Mouse (Mus musculus) G1E-ER4 (cell line): Measurements from ENCODE around the gene Sun1. TPM values are rescaled to one million over a fixed set of nuclear protein-coding genes. Genes with fewer than 3 reads are reported as not detected.

ENCODE experiments used
- GATA1 ChIP-seq: IDR thresholded peaks from one replicate; pipeline ENCODE4 v1.8.0; 2012; ENCODE audit warnings: low read length, inconsistent platforms
- polyA plus RNA-seq: library from polyadenylated mRNA; stranded (reverse); fragments of >175 nt; gene quantifications from 2 replicates; pipeline ENCODE4 v1.2.3, GENCODE M21; 2012

The Sun1 gene
- polyA plus RNA-seq, 1 experiment = 14.2 TPM

DNA sequence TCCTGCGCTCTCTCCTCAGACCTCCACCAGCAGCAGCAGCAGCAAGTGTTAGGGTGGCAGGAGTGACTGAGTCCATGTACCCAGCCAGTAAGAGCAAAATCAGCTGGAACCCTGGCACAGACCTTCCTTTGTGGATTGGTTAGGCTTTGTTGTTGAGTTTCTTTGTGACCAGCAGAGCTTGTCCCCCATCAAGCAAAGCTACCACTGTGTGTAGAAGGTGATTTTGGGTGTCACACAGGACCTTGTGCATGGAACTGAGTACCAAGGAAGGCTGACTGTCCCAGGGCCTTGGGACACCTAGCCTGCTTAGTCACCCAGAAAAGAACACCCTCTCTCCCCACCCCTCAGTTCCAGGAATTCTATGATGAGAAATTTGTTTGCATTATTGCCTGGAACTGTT lies 56.8 kb downstream of the Sun1 start:
- no peak for TF ChIP-seq GATA1

DNA sequence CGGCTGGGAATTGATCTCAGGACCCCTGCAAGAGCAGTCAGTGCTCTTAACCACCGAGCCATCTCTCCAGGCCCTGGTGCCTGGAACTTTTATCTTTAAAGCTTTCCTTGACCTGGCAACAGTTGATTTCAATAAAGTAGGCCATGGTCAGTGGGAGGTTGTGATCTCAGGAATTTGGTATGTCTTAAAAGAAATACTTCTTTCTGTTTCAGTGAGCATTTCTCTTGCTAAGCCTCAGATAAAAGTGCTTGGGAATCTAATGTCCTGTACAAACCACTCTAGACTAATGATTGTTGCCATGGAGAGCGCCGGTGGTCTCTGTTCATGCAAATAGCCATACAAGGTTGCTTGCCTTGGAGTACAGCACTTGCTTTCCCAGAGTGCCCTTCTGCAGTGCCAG lies 57.4 kb downstream of the Sun1 start:
- TF ChIP-seq GATA1 = no peak

DNA sequence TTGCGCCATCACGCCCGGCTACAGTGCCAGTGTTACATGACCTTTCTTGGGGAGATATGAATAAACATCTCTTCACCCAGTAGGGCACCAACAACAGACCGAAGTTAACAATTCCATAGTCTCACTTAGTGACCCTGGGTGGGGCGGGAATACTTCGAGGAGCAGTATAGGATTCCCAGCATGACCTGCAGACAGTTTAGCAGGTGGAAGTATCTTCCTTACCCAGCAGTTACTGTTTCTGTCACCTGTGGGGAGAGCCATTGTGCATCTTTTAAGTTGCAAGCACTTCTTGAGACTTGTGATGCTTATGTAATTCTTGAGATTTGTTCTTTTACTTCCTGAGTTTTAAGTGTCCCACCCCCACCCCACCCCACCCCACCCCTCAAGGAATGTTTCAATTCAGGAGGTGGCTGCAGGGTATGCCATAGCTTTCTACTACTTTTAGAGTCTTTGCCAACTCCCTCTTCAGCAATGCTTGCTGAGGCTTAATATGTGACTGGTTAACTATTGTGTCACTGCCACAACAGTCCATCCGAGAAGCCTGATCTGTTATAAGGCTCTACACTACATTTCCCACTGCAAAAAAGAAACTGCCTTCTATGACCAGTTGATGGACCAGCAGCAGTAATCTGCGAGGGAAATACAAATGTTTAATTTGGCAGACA lies 58.1 kb downstream of the Sun1 start:
- TF ChIP-seq GATA1 = no peak

DNA sequence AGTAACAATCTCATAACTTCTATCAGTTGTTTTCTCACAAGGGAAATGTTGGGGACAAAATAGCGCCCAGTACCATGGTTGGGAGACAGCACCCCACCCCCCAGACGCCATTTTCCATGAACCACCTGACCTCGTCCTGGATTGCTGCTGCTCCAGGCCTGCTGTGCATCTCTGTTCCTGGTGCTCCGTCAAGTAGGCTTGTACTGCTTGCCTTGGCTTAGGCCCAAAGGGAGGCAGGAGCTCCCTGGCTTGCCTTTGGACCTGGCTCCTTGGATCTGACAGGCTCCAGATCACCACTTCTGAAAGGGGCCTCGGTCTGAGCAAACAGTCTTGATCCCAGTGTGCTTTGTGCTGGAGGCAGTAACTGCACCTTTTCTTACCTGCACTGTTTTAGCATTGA lies 59.4 kb downstream of the Sun1 start:
- no peak for TF ChIP-seq GATA1

DNA sequence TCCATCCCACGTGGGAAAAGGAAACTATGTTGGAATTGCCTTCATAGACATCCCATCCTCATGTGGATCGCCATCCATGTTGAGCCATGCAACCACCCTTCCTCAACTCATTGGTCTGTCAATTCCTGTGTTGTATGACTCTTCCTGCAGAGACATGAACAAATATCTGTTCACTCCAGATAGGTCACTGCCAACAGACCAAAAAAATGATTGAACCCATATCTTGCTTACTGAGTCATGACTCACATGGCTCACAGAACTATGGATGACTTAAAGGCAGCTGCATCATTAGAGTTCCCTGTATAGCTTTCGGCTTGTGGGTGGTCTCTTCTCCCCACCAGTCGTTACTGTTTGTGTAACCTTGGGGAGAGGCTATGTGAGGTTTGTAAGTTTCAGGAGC lies 61.0 kb downstream of the Sun1 start:
- no peak for TF ChIP-seq GATA1

DNA sequence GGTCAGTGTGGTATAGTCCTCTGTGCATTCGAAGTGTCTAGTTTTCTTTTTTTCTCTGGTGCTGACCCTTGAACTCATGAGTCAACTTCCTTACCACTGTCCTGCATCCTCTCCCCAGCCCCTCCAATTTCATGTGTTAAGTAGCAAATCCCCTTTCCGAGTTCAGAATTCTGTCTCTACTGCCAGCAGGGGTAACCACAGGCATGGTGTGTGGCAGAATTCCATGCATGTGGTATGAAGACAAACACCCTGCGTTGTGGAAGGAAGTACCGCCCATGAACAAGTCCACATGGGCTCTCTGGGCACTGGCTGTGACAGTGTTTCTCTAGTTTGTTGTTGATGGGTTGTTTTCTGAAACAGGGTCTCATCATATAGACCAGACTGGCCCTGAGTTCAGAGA lies 67.2 kb downstream of the Sun1 start:
- no peak for TF ChIP-seq GATA1

DNA sequence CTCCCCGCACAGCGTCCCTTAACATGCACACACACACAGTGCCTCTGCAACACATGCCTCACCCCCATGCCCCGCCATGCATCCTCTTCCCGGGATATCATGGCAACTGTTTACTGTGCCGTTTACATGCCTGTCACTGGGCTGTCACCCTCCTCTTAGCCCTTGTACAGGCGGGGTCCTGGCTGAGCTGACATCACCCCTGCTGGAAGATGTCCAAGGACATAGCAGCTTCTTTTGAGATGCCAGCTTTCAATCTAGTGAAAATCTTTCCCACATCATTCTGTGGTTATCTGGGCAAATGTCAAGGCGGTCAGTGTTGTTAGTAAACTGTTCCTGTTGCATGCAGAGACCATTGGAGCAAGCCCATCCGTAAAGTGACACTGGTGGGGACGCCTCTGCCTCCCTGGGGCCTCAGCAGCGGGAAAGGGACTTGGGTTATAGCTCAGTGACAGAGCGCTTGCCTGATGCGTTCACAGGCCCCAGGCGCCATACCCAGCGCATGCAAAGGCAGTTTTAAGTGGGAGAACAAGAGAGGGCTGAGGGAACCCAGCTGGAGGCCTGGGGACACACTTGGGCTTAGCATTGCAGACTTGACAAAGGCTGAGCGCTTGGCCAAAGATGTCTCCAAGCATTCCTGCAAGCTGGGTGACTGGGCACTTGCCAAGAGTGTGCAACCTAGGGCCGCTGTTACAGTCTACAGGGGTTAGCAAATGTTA lies 70.5 kb downstream of the Sun1 start:
- TF ChIP-seq GATA1 = no peak

DNA sequence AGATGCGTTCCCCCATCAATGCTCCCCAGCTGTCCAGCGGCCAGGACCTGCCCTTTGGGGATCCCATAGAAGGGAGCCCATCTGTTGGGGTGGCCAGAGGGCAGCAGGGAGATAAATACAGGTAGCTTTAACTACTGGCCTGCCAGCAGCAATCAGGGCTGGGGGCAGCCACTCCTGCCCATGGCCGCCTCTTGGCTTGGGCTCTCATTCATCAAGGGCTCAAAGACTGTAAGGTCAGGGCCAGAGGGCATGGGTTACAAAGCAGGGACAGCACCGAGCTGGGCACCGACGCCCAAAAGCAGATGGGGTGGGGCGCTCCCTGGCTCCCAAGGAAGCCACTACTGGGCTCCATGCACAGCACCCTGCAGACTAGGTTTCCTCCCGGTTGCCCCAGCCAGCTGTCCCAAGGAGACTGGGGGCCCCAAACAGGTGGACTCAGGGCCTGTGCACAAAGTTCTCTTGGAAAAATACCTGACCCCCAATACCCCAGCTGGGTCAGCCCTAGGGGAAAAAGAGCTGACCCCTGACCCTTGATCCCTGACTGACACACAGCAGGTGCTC lies 71.6 kb downstream of the Sun1 start:
- TF ChIP-seq GATA1 = no peak

DNA sequence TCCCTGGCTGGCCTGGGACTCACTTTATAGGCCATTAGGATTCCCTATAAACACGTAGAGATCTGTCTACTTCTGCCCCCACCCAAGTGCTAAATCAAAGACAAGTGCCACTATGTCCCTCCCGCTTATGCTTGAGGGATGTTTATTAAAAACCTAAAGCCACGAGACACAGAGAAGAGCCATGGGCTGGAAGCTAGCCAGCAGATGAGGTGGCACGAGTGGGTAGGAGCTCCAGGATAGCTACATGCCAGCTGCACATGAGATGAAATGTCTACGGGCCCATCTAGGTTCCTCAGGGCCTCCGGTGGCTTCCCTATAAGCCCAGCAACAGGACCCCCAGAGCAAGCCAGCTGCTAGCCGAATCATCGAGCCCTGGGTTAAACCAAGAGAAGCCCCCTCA lies 76.8 kb downstream of the Sun1 start:
- no peak for TF ChIP-seq GATA1

DNA sequence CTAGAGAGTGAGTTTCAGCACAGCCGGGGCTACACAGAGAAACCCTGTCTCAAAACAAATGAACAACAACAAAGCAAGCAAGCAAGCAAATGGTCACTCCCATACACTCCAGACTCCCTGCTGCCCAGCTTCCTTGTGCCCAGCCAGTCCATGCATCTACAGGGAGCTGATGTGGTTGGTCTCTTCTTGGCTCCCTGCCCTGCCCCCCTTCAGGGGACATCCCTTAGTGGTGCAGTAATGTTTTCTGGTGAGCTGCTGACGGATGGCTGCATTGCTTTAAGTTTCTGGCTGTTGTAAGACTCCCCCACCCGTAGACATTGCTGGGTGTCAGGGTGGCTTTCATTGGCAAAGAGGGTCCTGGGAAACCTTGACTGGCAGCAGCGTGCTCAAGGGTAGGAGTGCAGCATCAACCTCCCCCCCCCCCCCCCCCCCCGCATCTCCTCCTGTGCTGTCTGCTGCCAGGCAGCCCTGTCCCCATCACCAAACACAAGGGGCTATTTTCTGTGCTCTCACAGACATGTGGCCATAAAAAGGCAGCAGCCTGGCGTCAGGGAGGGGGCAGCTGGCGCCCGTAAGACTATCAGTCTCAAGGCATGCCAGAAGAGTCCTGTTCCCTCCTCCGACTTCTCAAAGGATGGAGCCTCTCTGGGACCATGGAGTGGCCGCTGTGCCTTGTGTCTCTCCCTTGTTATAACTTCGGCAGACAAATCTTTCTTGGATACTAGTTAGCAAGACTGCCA lies 81.1 kb downstream of the Sun1 start:
- TF ChIP-seq GATA1 = no peak

DNA sequence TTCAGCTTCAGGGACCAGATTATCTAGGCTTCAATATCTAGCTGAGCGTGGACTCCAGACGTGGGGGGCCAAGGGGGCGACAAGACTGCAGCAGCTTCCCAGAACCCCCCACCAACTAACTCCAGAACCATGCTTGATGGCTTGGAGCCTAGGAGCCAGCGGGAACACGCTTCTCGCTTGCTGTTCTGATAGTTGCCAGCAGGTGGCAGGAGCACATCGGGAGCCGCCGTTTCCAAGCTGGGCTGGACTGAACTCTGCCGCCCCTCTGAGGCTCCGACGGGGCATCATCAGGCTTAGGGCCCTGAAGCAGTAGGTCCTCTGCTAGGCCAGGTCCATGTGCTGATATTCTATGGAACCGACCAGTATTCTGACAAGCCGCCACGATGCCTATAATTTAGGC lies 81.8 kb downstream of the Sun1 start:
- TF ChIP-seq GATA1 = no peak

DNA sequence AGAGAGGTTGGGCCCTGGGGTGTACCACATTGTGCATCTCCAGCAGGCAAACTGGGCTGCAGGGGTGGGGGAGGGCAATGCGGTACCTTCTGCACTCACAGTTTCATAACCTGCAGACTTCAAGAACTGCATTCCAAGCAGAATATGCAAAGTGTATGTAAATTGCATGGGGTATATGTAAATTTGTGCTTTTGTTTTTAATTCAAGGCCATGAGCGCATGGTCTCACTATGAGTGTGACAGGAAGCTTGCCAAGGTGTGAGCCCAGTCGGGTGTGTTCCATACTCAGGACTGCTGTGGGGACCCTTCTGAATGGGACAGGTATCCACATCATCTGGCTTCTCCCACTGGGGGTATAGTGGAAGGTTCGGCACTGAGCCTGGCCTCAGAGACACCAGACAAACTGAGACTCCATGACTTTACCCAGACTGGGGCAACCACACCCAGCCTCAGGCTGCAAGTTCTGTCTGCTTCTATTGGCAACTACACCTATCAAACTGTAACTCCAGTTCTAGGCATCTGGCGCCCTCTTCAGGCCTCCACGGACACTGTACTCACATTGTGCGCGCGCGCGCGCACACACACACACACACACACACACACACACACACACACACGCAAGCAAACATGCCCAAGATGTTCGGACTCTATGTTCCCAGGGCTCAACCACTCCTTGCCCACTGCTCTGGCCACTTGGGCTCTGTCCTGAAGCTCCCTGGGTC lies 83.2 kb downstream of the Sun1 start:
- no peak for TF ChIP-seq GATA1

DNA sequence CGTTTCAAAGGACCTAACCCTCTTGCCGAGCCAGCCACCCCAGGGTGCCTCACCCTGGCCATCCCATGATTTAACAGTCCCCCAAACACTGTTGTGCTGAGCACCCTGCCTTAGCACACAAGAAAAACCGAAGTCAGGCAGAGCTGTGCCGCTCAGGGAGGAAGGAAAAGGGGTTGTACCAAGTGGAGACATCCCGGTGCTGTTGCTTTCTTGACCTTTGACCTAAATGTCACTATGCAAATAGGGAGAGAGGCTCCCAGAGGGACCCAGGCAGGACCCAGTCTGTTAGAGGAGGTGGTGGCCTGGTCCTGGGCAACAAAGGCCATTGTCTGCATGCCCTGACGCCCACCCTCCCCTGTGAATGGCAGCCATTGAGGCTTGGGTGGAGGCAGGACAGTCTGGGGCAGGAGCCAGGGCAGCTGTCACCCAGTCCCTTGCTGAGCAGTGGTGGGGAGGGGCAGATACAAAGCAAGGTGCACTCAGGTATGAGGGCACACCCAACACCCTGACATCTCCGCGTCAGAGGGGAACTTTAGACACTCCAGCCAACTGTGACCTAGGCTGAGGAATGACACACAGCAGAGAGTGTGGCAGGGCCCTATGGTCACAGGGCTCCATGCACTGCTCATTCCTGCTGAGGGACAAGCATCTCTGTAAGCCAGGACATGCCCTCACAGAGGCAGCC lies 85.1 kb downstream of the Sun1 start:
- TF ChIP-seq GATA1 = no peak

DNA sequence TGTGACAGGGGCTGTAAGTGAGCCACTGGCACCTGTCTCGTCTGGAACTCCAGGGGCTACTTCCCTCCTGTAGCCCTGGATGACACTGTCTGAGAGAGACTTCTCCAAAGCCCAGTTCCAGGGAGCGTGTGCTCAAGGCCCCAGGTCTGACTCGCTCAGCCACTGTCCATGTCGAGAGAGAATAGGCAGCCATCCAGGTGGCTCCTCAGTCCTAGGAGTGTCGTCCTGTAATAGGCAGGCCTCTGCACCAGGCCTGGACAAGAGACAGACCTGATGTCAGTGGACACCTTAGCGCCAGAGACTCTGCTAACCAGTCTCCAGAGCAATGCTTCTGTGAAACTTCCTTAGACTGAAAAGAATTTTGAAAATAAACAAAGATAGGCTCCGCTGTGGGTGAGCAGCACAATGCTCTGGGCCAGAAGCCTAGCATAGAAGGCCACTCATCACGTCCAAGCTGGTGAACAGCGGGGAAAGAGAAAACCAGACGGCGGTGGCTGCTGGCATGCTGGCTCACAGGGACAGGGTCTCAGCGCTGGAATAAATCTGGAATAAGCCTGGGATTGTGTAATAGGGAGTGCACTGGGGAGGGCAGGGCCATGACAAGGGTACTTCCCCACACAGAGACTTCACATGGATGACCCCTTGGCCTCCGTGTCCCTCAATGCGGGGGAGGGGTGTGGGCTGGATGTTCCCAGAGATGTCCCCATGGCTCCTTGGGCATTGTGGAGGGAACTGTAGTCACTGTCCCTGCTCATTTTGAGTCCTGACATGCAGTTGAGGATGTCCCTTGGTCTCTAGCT lies 85.9 kb downstream of the Sun1 start:
- no peak for TF ChIP-seq GATA1

DNA sequence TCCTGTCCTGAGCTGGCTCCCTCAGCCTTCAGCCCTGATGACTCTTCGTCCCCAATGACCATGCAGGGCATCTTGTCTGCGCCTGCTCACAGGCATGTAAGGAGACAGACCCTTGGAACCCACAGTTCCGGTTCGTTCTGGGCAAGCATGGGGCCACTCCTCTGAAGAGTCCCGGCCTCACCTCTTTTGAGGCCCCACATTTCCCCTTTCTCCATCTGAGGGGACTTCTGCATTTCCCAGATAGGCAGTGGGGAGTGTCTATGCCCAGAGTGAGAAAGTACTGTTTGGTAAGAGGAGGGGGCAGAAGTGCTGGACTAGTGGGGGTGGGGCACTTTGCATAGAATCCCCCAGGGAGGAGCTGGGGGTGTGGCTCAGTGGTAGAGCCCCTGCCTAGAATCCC lies 86.7 kb downstream of the Sun1 start:
- no peak for TF ChIP-seq GATA1
